Mouse (Mus musculus) liver, embryonic 16.5 days (tissue): ENCODE results near the gene Schip1. TPM values are rescaled to one million over a fixed set of nuclear protein-coding genes. Genes with fewer than 3 reads are reported as not detected.

ENCODE experiments used
- ATAC-seq: fragments of 200-750 bp; cut with Nextera tagmentation; 2 replicates; pipeline ENCODE4 v1.8.0; 2017; ENCODE audit warnings: low read depth, mild to moderate bottlenecking, moderate number of reproducible peaks, moderate library complexity
- H3K27ac ChIP-seq: fragments of 300-500 bp; sonication (generic); 2 replicates; pipeline ENCODE4 v1.5.1; 2014; ENCODE audit warnings: mild to moderate bottlenecking, low read length
- H3K27me3 ChIP-seq: fragments of 300-500 bp; sonication (generic); 2 replicates; pipeline ENCODE4 v1.6.1; 2014; ENCODE audit warnings: low read depth, low read length, mixed read lengths; ENCODE audit not compliant: control insufficient read depth, insufficient read depth
- H3K36me3 ChIP-seq: fragments of 300-500 bp; sonication (generic); 2 replicates; pipeline ENCODE4 v1.6.1; 2014; ENCODE audit warnings: mild to moderate bottlenecking; ENCODE audit not compliant: control insufficient read depth, insufficient read depth
- H3K4me1 ChIP-seq: fragments of 300-500 bp; sonication (generic); 2 replicates; pipeline ENCODE4 v1.6.1; 2014; ENCODE audit warnings: low read depth, low read length, mixed read lengths; ENCODE audit not compliant: control insufficient read depth
- H3K4me2 ChIP-seq: fragments of 300-500 bp; sonication (generic); 2 replicates; pipeline ENCODE4 v1.6.1; 2014; ENCODE audit warnings: low read depth, low read length, mixed read lengths
- H3K4me3 ChIP-seq: fragments of 300-500 bp; sonication (generic); 2 replicates; pipeline ENCODE4 v1.5.1; 2014; ENCODE audit warnings: low read depth, mild to moderate bottlenecking, low read length
- H3K9ac ChIP-seq: fragments of 300-500 bp; sonication (generic); 2 replicates; pipeline ENCODE4 v1.6.1; 2014; ENCODE audit warnings: low read depth, low read length
- H3K9me3 ChIP-seq: fragments of 300-500 bp; sonication (generic); replicated peaks from 2 replicates; pipeline ENCODE4 v1.6.1; 2016; ENCODE audit warnings: low read length; ENCODE audit not compliant: control insufficient read depth
- WGBS: fragments of 180-500 bp; shearing (Covaris S2); extraction: QIAGEN DNeasy Blood & Tissue Kit; methylation state at CpG from one replicate; pipeline ENCODE4 v1.1.7; 2014; ENCODE audit not compliant: insufficient replicate concordance; 5-methylcytosine and 5-hydroxymethylcytosine counted together
- polyA plus RNA-seq: library from polyadenylated mRNA; unstranded; fragments of >200 nt; fragmentation: Nextera tagmentation; extraction: Ambion mirVana; gene quantifications from 2 replicates; pipeline ENCODE4 v1.2.1, GENCODE M21; 2015

Schip1 gene
- polyA plus RNA-seq, 1 experiment from 2014 or later, result 1.8 TPM

DNA sequence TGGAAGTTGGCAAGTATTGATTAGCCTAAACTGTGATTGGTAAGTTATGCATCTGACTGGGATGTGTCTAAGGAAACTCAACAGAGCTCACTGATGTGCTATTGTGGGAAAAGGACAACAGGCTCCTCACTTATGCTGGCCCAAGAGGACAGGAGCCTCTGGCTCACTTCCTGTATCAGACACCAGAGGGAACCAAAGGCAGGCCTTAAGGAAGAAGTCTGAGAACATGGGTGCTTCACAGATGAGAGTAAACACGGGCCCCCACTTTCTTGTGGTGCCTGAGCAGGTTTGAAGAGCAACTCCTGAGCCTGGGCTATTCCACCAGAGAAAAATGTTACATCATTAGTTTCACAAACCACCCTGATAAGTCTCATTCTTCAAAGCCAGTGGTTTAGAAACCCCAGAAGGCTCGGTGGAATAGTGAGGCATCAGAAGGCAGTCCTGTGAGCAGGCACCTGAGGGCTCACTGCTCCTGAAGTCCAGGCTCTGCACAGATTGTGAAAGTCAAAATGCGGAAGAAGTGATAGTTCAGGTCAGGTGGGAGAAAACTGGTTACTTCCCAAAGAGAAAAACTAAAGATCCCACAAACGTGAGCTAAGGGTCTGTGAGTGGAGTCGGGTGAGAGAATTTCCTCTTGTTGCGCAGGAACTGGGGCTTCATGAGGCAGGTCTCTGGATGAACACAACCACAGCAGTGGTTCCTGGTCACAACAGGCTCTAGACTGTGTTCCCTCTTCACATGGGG, 582.0 kb downstream of the Schip1 start:
- Histone ChIP-seq H3K9ac (no peak overlapping the region), H3K27ac (no peak overlapping the region)
- ATAC-seq, result no peak

DNA sequence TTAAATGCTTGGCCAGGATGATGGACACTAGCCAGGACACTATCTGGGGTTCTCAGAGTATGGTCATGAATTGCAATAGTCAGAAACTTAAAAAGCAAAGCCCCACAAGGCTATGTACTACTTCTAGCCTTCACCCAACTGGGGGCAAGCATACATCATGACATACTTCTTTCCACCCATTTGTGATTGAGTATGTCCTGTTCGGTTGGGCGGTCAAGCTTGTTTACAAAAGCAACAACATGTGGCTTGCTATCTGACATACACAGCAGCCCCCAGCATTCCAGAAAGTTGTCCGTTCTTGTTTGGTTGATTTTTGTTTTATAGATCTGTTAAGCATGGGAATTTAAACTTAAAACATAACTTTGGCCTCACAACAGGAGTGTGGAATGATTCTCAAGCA, 582.7 kb downstream of the Schip1 start:
- WGBS, result 56% methylated on average over 3 of the region's 3 CpGs
- Histone ChIP-seq H3K27me3 (no peaks in the 10 kb centered on the region), H3K9ac (no peak overlapping the region), H3K27ac (no peak overlapping the region), H3K36me3 (no peaks in the 10 kb centered on the region), H3K4me3 (no peak overlapping the region), H3K9me3 (no peaks in the 10 kb centered on the region), H3K4me1 (no peaks in the 10 kb centered on the region), H3K4me2 (no peak overlapping the region)
- ATAC-seq, result no peak

More for the DNA sequence above, 582.0 kb downstream of the Schip1 start:
- H3K36me3 ChIP-seq, result no peaks in the 10 kb centered on the region
- WGBS, result 42% methylated on average over 6 of the region's 6 CpGs
- H3K4me3 ChIP-seq, result no peak overlapping the region
- no peaks in the 10 kb centered on the region for H3K4me1 ChIP-seq
- H3K27me3 ChIP-seq, result no peaks in the 10 kb centered on the region
- H3K4me2 ChIP-seq, result no peak overlapping the region
- no peaks in the 10 kb centered on the region for H3K9me3 ChIP-seq

DNA sequence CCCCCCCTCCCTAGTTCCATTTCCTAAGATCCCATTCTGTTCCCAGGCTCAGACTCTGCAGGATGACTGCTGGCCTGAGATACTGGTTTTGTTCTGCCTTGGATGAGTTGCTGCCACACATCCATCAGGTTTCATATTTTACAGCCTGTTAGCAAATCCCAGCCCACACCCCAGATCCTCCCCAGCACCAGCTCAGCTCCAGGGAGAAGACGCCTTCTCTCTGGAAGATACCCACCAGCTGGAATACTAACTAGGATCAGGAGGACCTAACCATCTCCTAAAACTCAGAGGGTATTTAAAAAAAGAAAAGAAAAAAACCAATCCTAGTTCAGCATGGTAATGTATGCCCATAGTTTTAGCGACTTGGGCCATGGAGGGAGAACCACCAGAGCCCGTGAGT, 585.6 kb downstream of the Schip1 start:
- no peak overlapping the region for H3K4me3 ChIP-seq
- H3K27me3 ChIP-seq, result no peaks in the 10 kb centered on the region
- WGBS, result 76% methylated on average over 3 of the region's 3 CpGs
- no peak overlapping the region for H3K27ac ChIP-seq
- H3K36me3 ChIP-seq, result no peaks in the 10 kb centered on the region
- no peak overlapping the region for H3K9ac ChIP-seq
- H3K9me3 ChIP-seq, result no peaks in the 10 kb centered on the region
- no peak overlapping the region for H3K4me2 ChIP-seq
- ATAC-seq, result no peak
- H3K4me1 ChIP-seq, result no peaks in the 10 kb centered on the region

DNA sequence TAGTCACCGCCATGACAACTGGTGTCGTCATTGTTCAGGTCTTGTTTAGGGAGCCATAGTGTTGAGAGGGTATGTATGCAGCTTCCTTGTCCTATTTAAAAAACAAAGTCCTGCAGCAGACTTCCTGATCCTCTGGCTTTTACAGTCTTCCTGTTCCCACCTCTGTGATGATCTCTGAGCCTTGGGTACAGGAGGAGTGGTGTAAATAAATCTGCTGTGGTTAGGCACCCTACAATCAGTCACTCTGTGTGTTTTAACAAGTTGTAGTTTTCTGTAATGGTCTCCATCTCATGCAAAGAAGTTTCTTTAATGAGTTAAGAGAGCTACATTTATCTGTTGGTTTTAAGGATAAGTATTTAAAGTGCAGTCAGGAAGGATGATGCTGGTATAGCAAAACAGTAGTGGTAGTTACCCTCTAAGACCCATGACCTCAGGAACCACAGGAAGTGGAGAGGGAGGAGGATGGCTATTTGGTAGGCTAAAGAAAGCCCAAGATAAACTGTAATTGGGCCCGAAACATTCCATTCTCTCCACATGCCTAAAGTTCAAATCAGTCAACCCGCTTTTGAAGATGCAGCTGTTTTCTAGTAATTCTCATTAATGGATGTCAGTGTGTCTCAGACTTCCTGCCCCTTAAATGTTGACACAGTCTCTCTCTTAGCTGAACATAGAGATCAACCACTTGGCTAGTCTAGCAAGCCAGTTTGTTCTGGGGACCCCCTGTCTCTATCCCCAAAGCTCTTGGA, 592.2 kb downstream of the Schip1 start:
- Histone ChIP-seq H3K4me1 (no peaks in the 10 kb centered on the region), H3K4me2 (no peak overlapping the region), H3K9me3 (no peaks in the 10 kb centered on the region), H3K9ac (no peak overlapping the region), H3K36me3 (no peaks in the 10 kb centered on the region), H3K27me3 (no peaks in the 10 kb centered on the region), H3K4me3 (no peak overlapping the region), H3K27ac (no peak overlapping the region)
- no peak for ATAC-seq
- 52% methylated on average over 4 of the region's 4 CpGs for WGBS

DNA sequence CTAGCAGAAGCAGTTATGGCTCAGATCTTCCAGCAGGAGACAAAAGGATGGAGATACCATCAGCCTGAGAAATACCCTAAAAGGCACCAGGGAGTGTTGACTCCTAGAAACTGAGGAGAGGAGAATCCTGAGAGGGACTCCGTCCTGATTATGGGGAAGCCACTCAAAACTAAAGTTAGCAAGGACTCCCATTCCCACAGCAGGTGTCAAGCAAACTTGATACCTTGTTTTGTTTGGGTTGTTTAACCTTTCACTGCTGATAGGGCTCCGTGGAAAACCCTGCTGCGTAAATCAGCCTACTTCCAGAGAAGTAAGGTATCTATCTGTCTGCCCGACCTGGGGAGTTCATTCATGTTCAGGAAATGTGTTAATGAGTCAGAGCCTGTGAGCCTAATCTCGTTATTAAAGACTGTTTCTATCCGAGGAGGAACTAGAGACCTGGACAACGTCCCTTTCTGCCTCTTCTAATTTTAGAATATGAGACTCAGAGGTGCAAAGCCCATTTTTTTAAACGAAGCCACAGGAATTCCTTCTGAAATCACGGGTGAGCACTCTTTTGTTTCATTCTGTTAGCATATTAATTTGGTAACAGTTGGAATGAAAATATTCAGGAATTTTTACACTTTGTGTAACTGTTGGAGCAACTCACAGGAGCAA, 593.1 kb downstream of the Schip1 start:
- H3K4me3 ChIP-seq, result no peak overlapping the region
- WGBS, result 8% methylated on average over 9 of the region's 9 CpGs

DNA sequence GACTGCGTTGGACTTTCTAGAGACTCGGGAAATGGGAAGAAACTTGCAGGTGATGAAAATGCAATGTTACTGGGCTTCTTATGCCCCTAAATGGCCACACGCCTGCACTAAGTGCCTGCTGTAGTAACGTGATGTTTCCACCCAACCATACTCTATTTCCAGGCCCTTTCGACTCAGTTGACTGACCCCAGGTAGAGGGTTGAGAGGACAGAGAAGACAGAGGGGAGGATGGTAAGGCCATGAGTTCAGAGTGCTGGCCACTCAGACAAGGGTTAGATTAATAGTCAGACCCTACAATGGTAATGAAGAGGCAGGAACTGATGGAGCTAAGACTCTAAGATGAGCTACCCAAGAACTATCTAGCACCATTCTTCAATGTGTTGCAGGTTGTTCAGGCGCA, 595.4 kb downstream of the Schip1 start:
- no peak overlapping the region for H3K4me2 ChIP-seq
- H3K36me3 ChIP-seq, result no peaks in the 10 kb centered on the region
- H3K9ac ChIP-seq, result no peak overlapping the region
- ATAC-seq, result no peak
- no peaks in the 10 kb centered on the region for H3K27me3 ChIP-seq
- H3K9me3 ChIP-seq, result no peaks in the 10 kb centered on the region
- WGBS, result 78% methylated on average over 6 of the region's 6 CpGs
- no peak overlapping the region for H3K4me3 ChIP-seq
- H3K27ac ChIP-seq, result no peak overlapping the region
- no peaks in the 10 kb centered on the region for H3K4me1 ChIP-seq

More for the DNA sequence above, 593.1 kb downstream of the Schip1 start:
- Histone ChIP-seq H3K4me1 (no peaks in the 10 kb centered on the region), H3K4me2 (no peak overlapping the region), H3K9ac (no peak overlapping the region), H3K9me3 (no peaks in the 10 kb centered on the region), H3K27ac (no peak overlapping the region), H3K27me3 (no peaks in the 10 kb centered on the region), H3K36me3 (no peaks in the 10 kb centered on the region)
- ATAC-seq, result no peak

DNA sequence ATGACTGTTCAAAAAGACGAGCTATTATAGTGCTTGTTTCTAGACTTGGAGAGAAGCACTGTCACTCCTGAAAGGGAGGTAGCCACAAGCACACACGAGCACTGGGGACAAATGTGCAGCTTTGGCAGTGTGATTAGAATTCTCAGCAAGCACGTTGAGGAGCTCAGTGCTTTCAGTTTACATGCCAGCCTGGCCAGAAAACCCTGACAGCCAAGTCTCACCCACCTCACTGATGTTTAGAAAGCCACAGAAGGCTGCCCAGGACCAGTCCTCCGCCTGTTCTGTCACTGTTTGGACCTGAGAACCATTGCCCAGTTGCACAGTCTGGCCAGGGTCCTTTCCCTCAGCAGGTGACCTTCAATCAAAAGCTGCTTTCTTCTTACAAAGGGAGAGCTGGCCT, 595.9 kb downstream of the Schip1 start:
- Histone ChIP-seq H3K4me1 (no peaks in the 10 kb centered on the region), H3K9ac (no peak overlapping the region), H3K36me3 (no peaks in the 10 kb centered on the region), H3K27me3 (no peaks in the 10 kb centered on the region), H3K4me3 (no peak overlapping the region), H3K27ac (no peak overlapping the region), H3K4me2 (no peak overlapping the region), H3K9me3 (no peaks in the 10 kb centered on the region)
- WGBS, result 38% methylated on average over 4 of the region's 4 CpGs
- ATAC-seq, result no peak

DNA sequence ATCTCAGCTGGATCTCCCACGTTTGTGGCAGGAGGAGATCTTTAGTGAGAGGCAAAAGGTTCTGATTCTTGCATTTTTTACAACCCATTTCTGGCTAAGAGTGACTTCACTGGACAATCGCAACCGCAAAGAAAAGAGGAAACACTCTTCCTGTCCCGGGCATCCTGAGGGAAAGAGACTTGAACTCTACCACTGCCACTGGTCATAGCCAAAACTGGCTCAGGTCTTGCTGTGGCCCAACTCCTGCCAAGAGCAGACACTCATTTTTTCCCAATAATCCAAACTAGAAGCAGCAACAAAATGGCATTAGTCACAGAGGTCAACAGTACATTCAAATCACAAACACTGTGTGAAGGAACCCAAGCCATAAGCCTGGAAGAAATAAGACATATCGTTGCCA, 597.8 kb downstream of the Schip1 start:
- 32% methylated on average over 5 of the region's 5 CpGs for WGBS
- Histone ChIP-seq H3K27ac (no peak overlapping the region), H3K4me2 (no peak overlapping the region), H3K4me1 (no peaks in the 10 kb centered on the region), H3K4me3 (no peak overlapping the region), H3K27me3 (no peaks in the 10 kb centered on the region), H3K9me3 (no peaks in the 10 kb centered on the region), H3K9ac (no peak overlapping the region), H3K36me3 (no peaks in the 10 kb centered on the region)
- no peak for ATAC-seq

DNA sequence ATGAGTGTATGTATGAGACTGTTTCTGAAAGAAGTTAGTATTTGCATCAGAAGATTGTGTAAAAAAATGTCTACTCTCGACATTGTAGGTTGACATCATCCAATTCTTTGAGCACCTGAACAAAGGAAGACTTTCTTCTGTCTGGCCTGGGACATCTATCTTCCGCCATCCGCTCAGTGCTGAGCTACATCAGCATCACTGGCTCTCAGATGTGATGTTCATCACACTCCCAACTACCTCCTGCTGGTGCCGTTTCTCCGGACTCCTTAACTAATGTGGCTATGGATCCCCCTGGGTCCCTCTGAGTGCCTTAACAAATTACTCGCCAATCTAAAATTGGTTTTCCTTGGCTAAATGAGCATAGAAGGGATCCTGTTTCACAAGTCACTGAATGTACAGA, 599.7 kb downstream of the Schip1 start:
- 75% methylated on average over 6 of the region's 6 CpGs for WGBS
- Histone ChIP-seq H3K4me1 (no peaks in the 10 kb centered on the region), H3K27me3 (no peaks in the 10 kb centered on the region), H3K4me2 (no peak overlapping the region), H3K4me3 (no peak overlapping the region), H3K27ac (no peak overlapping the region), H3K9ac (no peak overlapping the region), H3K36me3 (no peaks in the 10 kb centered on the region), H3K9me3 (no peaks in the 10 kb centered on the region)
- ATAC-seq, result no peak
